Mouse (Mus musculus): ENCODE data around the gene D930007J09Rik.

DNA sequence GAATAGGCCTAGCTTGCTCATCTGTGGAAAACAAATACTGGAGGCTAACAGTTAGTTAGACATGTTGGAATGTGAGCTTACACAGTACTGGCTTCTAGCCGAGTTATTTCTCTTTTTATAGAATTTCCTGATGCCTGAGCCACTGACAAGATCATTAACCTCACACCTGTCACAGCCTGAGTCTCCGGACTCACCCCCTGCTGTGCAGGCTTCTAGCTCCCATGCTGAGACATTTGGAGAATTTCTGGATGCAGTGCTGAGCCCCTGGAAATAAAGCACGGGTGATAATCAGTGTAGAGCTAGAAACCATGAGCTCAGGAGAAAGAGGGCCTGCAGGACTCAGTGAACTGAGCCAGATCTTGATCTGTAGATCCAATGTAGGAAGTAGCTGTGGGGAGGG is 32.7 kb downstream of the D930007J09Rik start:
- TF ChIP-seq CTCF (IDR thresholded peaks at IDR 0.05; ENCODE audit: borderline replicate concordance, insufficient read depth, low read length) (no peak), POLR2A (IDR thresholded peaks at IDR 0.05; ENCODE audit: low read depth, low read length) (no peak)
